Mouse (Mus musculus): ENCODE measurements around the gene Htra3. TPM values are rescaled to one million over a fixed set of nuclear protein-coding genes. Genes with fewer than 3 reads are reported as not detected.

Htra3 gene
- polyA plus RNA-seq, 1 experiment from 2014 or later = 47.9 TPM

DNA sequence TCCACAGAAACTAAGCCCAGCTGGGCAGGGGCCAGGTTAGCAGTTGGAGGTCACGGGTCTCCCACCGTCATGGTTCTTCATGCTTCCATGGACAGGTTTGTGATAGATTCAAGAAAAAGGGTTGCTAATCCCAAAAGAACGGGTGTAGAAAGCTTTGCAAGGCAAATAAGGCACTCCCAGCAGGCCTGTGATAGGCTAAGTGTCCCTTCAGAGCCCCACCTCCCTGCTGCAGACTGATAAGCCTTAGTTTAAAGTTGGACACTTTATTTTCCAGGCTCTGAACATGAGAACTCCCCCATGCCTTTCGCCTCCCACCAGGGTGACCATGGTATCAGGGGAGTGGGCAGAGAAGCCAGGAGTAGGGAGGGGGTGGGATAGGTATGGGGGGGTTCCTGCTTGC, 35.5 kb downstream of the Htra3 start:
- no peak overlapping the region for H3K4me2 ChIP-seq (ENCODE audit: low read length)
- no peak overlapping the region for H3K4me3 ChIP-seq (ENCODE audit: low read depth, low read length)
- H3K36me3 ChIP-seq (ENCODE audit: control insufficient read depth, insufficient read depth, low read length) = no peaks in the 10 kb centered on the region
- H3K4me1 ChIP-seq (replicated peaks; ENCODE audit: control insufficient read depth, insufficient read depth, low read length) = peaks cover 32% of the 10 kb centered on the region
- no peaks in the 10 kb centered on the region for H3K9me3 ChIP-seq (ENCODE audit: control insufficient read depth, low read length)
- no peaks in the 10 kb centered on the region for H3K27me3 ChIP-seq (replicated peaks; ENCODE audit: control insufficient read depth, insufficient read depth, low read length)
- WGBS = 67% methylated on average over 4 of the region's 4 CpGs
- no peak overlapping the region for H3K27ac ChIP-seq (ENCODE audit: low read depth)
- H3K9ac ChIP-seq (ENCODE audit: low read length) = no peak overlapping the region
- ATAC-seq (replicated peaks; ENCODE audit: low FRiP score, low TSS enrichment, low read depth) = no peak
- no peak for DNase-seq (ENCODE audit: low spot score)

DNA sequence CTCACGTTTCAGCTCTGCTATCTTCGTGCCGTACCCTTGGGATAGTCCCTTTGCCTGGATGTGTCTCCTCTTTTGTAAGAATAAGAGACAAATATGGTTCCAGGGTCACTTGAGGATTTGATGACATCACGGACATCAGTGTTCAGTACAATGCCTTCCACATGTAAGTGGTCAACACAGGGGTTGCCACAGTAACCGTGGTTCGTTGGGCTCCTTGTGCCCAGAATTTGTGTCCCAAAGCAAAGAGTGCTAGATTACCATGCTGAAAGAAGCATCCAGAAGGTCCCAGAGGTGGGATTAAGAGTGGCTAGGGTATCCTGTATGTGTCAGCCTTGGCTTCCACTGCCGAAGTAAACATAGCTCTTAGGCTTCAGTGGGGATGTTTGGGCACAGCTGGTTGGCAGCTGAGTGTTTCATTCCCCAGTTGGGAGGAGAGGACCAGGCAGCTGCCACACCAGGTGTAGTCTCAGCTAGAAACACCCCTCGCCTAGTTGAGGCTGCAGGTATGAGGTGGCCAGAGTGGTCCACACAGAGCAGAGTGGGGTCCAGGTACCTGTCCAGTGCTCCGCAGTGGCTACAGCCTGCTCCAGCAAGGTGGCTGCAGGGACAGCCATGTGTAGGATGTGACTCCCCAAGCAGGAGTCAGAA, 36.1 kb downstream of the Htra3 start:
- Histone ChIP-seq H3K27ac (ENCODE audit: low read depth) (no peak overlapping the region), H3K9me3 (ENCODE audit: control insufficient read depth, low read length) (no peaks in the 10 kb centered on the region), H3K4me3 (ENCODE audit: low read depth, low read length) (no peak overlapping the region), H3K4me2 (ENCODE audit: low read length) (no peak overlapping the region), H3K36me3 (ENCODE audit: control insufficient read depth, insufficient read depth, low read length) (no peaks in the 10 kb centered on the region), H3K4me1 (replicated peaks; ENCODE audit: control insufficient read depth, insufficient read depth, low read length) (peaks cover 32% of the 10 kb centered on the region), H3K9ac (ENCODE audit: low read length) (no peak overlapping the region), H3K27me3 (replicated peaks; ENCODE audit: control insufficient read depth, insufficient read depth, low read length) (no peaks in the 10 kb centered on the region)
- ATAC-seq (replicated peaks; ENCODE audit: low FRiP score, low TSS enrichment, low read depth) = no peak
- DNase-seq (ENCODE audit: low spot score) = no peak
- WGBS = 87% methylated on average over 9 of the region's 9 CpGs

DNA sequence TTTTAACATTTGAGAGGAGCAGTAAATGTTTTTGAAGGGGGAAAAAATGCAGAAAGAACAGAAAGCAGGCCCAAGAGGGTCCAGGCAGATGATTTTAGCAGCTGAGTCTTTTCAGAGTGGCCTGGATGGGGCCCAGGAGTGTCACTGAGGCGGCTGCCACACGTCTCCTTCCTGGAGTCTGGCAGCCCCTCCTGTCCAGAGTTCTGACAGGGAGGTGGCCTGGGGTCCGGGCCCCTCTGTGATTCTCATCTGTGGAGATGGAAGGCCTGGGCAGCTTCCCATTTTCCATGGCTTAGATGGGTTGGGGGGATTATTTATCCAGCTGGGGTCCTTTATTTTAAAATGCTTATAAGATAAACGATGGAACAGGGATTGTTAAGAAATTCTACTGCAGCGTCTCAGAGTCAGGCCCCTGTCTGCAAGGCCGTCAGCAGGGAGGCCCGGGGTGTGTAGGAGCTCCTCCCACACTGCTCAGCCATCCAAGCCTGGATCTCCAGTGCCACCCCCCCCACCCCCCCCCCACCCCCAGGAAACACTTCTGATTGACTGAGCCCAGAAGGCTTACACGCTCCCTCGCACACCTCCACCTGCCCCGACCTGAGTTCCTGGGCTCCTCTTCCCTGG, 37.5 kb downstream of the Htra3 start:
- H3K4me2 ChIP-seq (ENCODE audit: low read length) = no peak overlapping the region
- peak overlapping the region; percentile 76 for H3K27ac ChIP-seq (ENCODE audit: low read depth)
- no peaks in the 10 kb centered on the region for H3K36me3 ChIP-seq (ENCODE audit: control insufficient read depth, insufficient read depth, low read length)
- no peak overlapping the region for H3K4me3 ChIP-seq (ENCODE audit: low read depth, low read length)
- no peaks in the 10 kb centered on the region for H3K9me3 ChIP-seq (ENCODE audit: control insufficient read depth, low read length)
- peaks cover 24% of the 10 kb centered on the region for H3K4me1 ChIP-seq (replicated peaks; ENCODE audit: control insufficient read depth, insufficient read depth, low read length)
- DNase-seq (ENCODE audit: low spot score) (peak; percentile 73), ATAC-seq (replicated peaks; ENCODE audit: low FRiP score, low TSS enrichment, low read depth) (peak; percentile 91)
- 25% methylated on average over 10 of the region's 10 CpGs for WGBS
- H3K9ac ChIP-seq (ENCODE audit: low read length) = no peak overlapping the region; the same call in 1 of the 2 replicates
- no peaks in the 10 kb centered on the region for H3K27me3 ChIP-seq (replicated peaks; ENCODE audit: control insufficient read depth, insufficient read depth, low read length)

DNA sequence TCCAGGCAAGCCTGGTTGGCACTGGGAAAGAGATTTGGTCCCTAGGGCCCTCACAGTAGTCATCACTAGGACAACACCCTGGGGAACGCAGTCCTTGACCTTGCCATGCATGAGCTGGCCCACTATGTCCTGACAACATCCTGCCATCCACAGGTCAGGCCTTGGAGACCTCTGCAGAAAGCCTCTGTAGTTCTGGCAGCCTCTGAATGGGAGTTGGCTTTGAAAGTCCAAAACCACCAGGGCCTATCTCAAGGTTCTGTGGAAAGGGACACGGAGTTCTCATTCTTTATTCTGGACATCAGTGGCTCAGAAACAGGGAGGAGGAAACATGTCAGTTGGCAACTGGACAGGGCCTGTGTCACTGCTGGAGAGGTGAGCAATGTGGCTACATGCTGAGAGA, 43.6 kb downstream of the Htra3 start:
- ATAC-seq (replicated peaks; ENCODE audit: low FRiP score, low TSS enrichment, low read depth) = no peak
- no peak for DNase-seq (ENCODE audit: low spot score)

DNA sequence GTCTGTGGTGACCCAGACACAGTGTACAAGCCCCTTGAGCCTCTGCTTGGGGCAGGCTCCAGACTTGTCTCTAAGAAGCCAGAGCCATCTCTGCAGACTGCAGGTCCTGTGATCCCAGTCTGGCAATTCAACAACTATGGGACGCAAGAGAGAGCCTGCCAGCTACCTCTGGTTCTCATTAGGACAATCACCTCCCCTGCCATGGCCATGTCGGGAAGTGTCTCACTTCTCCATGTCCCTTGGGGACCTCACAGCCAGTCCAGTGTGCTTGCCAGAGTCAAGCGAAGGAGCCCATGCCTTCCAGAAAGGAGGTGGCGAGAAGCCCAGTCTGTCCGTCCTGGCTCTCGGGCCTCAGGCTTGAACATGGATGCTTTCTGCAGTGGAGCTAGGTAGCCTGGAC, 46.7 kb downstream of the Htra3 start:
- no peak overlapping the region for H3K9ac ChIP-seq (ENCODE audit: low read length)
- no peak overlapping the region for H3K27ac ChIP-seq (ENCODE audit: low read depth)
- 87% methylated on average over 6 of the region's 6 CpGs for WGBS
- no peaks in the 10 kb centered on the region for H3K27me3 ChIP-seq (replicated peaks; ENCODE audit: control insufficient read depth, insufficient read depth, low read length)
- ATAC-seq (replicated peaks; ENCODE audit: low FRiP score, low TSS enrichment, low read depth) (no peak), DNase-seq (ENCODE audit: low spot score) (no peak)
- no peak overlapping the region for H3K4me2 ChIP-seq (ENCODE audit: low read length)
- no peaks in the 10 kb centered on the region for H3K36me3 ChIP-seq (ENCODE audit: control insufficient read depth, insufficient read depth, low read length)
- no peaks in the 10 kb centered on the region for H3K9me3 ChIP-seq (ENCODE audit: control insufficient read depth, low read length)
- peaks cover 4% of the 10 kb centered on the region; the same call in 1 of the 2 replicates for H3K4me1 ChIP-seq (replicated peaks; ENCODE audit: control insufficient read depth, insufficient read depth, low read length)
- no peak overlapping the region for H3K4me3 ChIP-seq (ENCODE audit: low read depth, low read length)

More for the DNA sequence above, 43.6 kb downstream of the Htra3 start:
- Histone ChIP-seq H3K4me2 (ENCODE audit: low read length) (no peak overlapping the region), H3K27ac (ENCODE audit: low read depth) (no peak overlapping the region), H3K27me3 (replicated peaks; ENCODE audit: control insufficient read depth, insufficient read depth, low read length) (no peaks in the 10 kb centered on the region), H3K9me3 (ENCODE audit: control insufficient read depth, low read length) (no peaks in the 10 kb centered on the region), H3K4me1 (replicated peaks; ENCODE audit: control insufficient read depth, insufficient read depth, low read length) (peaks cover 2% of the 10 kb centered on the region), H3K36me3 (ENCODE audit: control insufficient read depth, insufficient read depth, low read length) (no peaks in the 10 kb centered on the region), H3K9ac (ENCODE audit: low read length) (no peak overlapping the region), H3K4me3 (ENCODE audit: low read depth, low read length) (no peak overlapping the region)
- WGBS = 90% methylated on average over 2 of the region's 2 CpGs

DNA sequence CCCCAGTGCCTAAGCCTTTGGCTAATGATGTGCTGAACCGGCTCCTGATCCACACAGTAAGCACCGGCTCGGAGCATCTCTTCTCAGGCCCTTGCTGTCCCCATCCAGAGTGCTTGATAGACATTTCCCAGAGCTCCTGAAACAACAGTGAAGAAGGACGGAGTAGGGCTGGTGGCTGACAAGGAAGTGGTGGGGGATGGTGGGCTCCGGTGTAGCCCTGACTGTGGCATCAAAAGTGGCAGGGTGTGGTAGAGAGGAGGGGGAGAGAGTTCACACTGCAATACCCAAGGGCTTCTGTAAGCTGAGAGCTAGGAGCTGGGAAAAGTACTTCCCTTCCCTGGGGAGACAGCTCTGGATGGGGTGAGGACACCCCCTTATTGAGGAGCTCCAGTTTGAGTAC, 47.8 kb downstream of the Htra3 start:
- H3K9me3 ChIP-seq (ENCODE audit: control insufficient read depth, low read length) = no peaks in the 10 kb centered on the region
- H3K4me3 ChIP-seq (ENCODE audit: low read depth, low read length) = no peak overlapping the region
- no peak overlapping the region for H3K4me2 ChIP-seq (ENCODE audit: low read length)
- no peaks in the 10 kb centered on the region for H3K36me3 ChIP-seq (ENCODE audit: control insufficient read depth, insufficient read depth, low read length)
- ATAC-seq (replicated peaks; ENCODE audit: low FRiP score, low TSS enrichment, low read depth) = no peak
- H3K4me1 ChIP-seq (replicated peaks; ENCODE audit: control insufficient read depth, insufficient read depth, low read length) = peaks cover 4% of the 10 kb centered on the region; the same call in 1 of the 2 replicates
- H3K9ac ChIP-seq (ENCODE audit: low read length) = no peak overlapping the region
- DNase-seq (ENCODE audit: low spot score) = no peak
- no peaks in the 10 kb centered on the region for H3K27me3 ChIP-seq (replicated peaks; ENCODE audit: control insufficient read depth, insufficient read depth, low read length)
- no peak overlapping the region for H3K27ac ChIP-seq (ENCODE audit: low read depth)
- 59% methylated on average over 5 of the region's 5 CpGs for WGBS

DNA sequence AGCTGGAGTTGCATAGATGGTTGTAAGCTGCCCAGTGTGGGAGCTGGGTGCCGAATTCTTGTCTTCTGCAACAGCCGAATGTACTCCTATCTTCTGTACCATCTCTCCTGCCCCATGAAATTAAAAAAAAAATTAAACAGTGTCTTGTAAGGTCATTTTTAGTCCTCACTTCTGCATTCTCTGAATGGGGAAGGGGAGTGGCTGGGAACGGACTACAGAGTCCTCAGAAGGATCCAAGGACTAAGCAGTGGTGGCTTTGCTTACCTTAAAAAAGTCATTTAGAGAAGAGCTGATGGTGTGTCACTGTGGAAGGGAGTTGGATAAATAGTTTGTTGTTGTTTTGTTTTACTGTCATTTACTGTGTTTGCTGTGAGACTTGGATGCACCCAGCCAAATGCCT, 48.4 kb downstream of the Htra3 start:
- Histone ChIP-seq H3K4me2 (ENCODE audit: low read length) (no peak overlapping the region), H3K9ac (ENCODE audit: low read length) (no peak overlapping the region), H3K36me3 (ENCODE audit: control insufficient read depth, insufficient read depth, low read length) (no peaks in the 10 kb centered on the region), H3K4me3 (ENCODE audit: low read depth, low read length) (no peak overlapping the region), H3K4me1 (replicated peaks; ENCODE audit: control insufficient read depth, insufficient read depth, low read length) (peaks cover 4% of the 10 kb centered on the region; the same call in 1 of the 2 replicates), H3K27me3 (replicated peaks; ENCODE audit: control insufficient read depth, insufficient read depth, low read length) (no peaks in the 10 kb centered on the region), H3K9me3 (ENCODE audit: control insufficient read depth, low read length) (no peaks in the 10 kb centered on the region), H3K27ac (ENCODE audit: low read depth) (no peak overlapping the region)
- no peak for ATAC-seq (replicated peaks; ENCODE audit: low FRiP score, low TSS enrichment, low read depth)
- no peak for DNase-seq (ENCODE audit: low spot score)
- 77% methylated on average over 3 of the region's 3 CpGs for WGBS

DNA sequence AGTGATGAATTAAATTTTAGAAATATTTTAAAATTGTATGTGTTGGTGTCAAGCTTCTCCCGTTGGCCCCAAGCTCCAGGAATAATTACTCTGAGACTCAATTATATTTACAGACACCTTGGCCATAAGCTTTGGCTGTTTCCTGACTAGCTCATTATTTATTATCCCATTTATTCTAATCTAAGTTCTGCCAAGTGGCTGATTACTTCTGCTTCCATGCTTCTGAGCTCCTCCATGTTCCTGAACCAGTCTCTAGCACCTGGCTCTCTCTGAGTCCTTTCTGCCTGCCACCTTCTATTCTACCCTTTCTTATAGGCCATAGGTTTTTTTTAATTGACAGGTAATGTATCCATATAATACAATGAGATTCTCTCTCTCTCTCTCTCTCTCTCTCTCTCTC, 48.9 kb downstream of the Htra3 start:
- Histone ChIP-seq H3K9me3 (ENCODE audit: control insufficient read depth, low read length) (no peaks in the 10 kb centered on the region), H3K4me1 (replicated peaks; ENCODE audit: control insufficient read depth, insufficient read depth, low read length) (peaks cover 4% of the 10 kb centered on the region; the same call in 1 of the 2 replicates), H3K9ac (ENCODE audit: low read length) (no peak overlapping the region), H3K36me3 (ENCODE audit: control insufficient read depth, insufficient read depth, low read length) (no peaks in the 10 kb centered on the region), H3K4me3 (ENCODE audit: low read depth, low read length) (no peak overlapping the region), H3K4me2 (ENCODE audit: low read length) (no peak overlapping the region), H3K27me3 (replicated peaks; ENCODE audit: control insufficient read depth, insufficient read depth, low read length) (no peaks in the 10 kb centered on the region), H3K27ac (ENCODE audit: low read depth) (no peak overlapping the region)
- WGBS = 88% methylated on average over 1 of the region's 1 CpGs
- ATAC-seq (replicated peaks; ENCODE audit: low FRiP score, low TSS enrichment, low read depth) = no peak
- no peak for DNase-seq (ENCODE audit: low spot score)

DNA sequence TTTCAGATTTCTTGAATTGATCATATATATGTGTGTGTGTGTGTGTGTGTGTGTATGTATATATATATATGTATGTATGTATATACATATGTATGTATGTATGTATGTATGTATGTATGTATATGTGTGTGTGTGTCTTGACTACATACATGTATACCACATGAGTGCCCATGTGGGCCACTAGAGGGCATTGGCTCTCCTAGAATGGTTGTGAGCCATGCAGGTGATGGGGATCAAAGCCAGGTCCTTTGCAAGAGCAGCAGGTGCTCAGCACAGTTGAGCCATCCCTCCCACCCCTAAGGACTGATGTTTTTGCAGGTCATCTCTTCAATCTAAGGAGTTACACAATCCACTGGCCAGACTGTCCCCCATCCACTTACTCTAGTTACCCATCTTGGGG, 50.2 kb downstream of the Htra3 start:
- Histone ChIP-seq H3K4me3 (ENCODE audit: low read depth, low read length) (no peak overlapping the region), H3K36me3 (ENCODE audit: control insufficient read depth, insufficient read depth, low read length) (no peaks in the 10 kb centered on the region), H3K9ac (ENCODE audit: low read length) (no peak overlapping the region), H3K27ac (ENCODE audit: low read depth) (no peak overlapping the region), H3K4me2 (ENCODE audit: low read length) (no peak overlapping the region), H3K9me3 (ENCODE audit: control insufficient read depth, low read length) (no peaks in the 10 kb centered on the region), H3K4me1 (replicated peaks; ENCODE audit: control insufficient read depth, insufficient read depth, low read length) (peaks cover 8% of the 10 kb centered on the region; the same call in 1 of the 2 replicates), H3K27me3 (replicated peaks; ENCODE audit: control insufficient read depth, insufficient read depth, low read length) (no peaks in the 10 kb centered on the region)
- DNase-seq (ENCODE audit: low spot score) (no peak), ATAC-seq (replicated peaks; ENCODE audit: low FRiP score, low TSS enrichment, low read depth) (no peak)

Data from intestine, embryonic 14.5 days (tissue).